Mouse (Mus musculus) forebrain, embryonic 10.5 days (tissue): ENCODE measurements at regions not wholly inside any gene's neighbourhood (a gene's known extent, or its start where the extent isn't known, plus 50 kb on each side); places are given as distances from the start of the nearest gene placed in this dataset.

Experiments used
- DNase-seq: peaks from one replicate; pipeline ENCODE4 v3.0.0-alpha.2; 2017; ENCODE audit warnings: low spot score; ENCODE audit errors: extremely low spot score
- H3K27ac ChIP-seq: fragments of 300-500 bp; sonication (generic); 2 replicates; pipeline ENCODE4 v1.5.1; 2016; ENCODE audit warnings: mild to moderate bottlenecking
- H3K27me3 ChIP-seq: fragments of 300-500 bp; sonication (generic); 2 replicates; pipeline ENCODE4 v1.6.1; 2016; ENCODE audit warnings: mild to moderate bottlenecking; ENCODE audit not compliant: poor library complexity, severe bottlenecking
- H3K36me3 ChIP-seq: fragments of 300-500 bp; sonication (generic); replicated peaks from 2 replicates; pipeline ENCODE4 v1.6.1; 2016; ENCODE audit warnings: mild to moderate bottlenecking, moderate library complexity
- H3K4me1 ChIP-seq: fragments of 300-500 bp; sonication (generic); 2 replicates; pipeline ENCODE4 v1.6.1; 2016
- H3K4me3 ChIP-seq: fragments of 300-500 bp; sonication (generic); 2 replicates; pipeline ENCODE4 v1.5.1; 2016; ENCODE audit warnings: mild to moderate bottlenecking, moderate library complexity
- H3K9me3 ChIP-seq: fragments of 300-500 bp; sonication (generic); 2 replicates; pipeline ENCODE4 v1.6.1; 2016; ENCODE audit warnings: mild to moderate bottlenecking, moderate library complexity
- WGBS: fragments of 180-500 bp; shearing (Covaris S2); methylation state at CpG from one replicate; pipeline ENCODE4 v1.1.7; 2016; 5-methylcytosine and 5-hydroxymethylcytosine counted together

DNA sequence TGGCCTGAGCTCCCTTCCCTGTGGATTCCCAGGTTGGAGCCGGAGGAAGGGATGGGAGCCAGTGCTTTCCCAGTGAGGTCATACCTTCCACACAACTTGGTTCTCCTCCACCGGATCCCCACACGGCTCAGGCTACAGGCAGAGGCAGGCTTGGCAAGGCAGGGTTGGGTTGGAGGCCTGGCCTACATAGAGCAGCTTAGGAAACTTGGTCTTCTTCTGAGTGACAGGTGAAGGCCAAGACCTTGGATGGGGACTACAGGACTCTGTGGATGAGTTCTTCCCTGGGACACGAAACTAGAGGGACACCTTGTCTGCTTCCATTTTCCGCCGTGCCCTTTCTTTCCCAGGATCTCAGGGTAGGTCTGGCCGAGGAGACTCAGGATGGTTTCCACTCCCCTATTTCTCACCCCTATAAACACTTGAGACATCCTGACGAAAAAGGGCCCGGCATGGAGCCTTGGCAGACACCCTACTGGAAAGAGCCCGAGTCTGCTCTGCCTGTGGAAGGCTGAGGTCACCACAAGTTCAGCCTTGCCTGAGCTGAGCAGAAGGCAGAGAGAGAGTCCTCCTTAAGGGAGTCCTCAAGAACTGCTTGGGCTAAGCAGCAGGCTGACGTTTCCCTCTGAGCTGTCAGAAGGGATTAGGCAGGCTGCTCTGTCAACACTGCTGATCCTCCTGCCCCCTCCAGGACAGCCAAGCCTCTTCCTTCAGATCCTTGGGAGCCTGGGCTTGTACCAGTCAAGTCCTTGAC lies 207.5 kb upstream of the Tle3 start:
- Histone ChIP-seq H3K27me3 (peaks cover 89% of the 10 kb centered on the region), H3K9me3 (no peaks in the 10 kb centered on the region), H3K27ac (0 out of 2 replicates have a peak overlapping the region, but pooled peaks have one; percentile 32), H3K4me1 (peaks cover 35% of the 10 kb centered on the region), H3K36me3 (no peaks in the 10 kb centered on the region), H3K4me3 (no peak overlapping the region)
- DNase-seq, result no peak
- WGBS, result 69% methylated on average over 11 of the region's 11 CpGs

DNA sequence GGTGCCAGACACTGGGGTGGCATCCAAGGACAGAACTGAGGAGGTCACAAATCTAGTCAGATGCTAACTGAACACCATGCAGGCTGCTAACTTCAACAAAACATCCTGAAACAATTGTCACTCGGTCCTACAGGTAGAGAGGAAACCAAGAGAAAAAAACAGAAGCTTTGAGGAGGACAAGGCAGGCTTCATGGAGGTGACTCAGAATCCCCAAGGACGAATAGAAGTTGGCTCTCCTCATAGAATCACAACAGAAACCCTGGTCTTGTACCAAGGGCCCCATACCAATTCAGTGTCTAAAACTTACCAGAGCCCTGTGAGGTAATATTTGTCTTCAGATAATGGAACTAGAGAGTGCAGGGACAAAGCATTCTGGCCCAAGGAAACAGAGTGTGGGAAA lies 206.1 kb upstream of the Tle3 start:
- H3K9me3 ChIP-seq, result no peaks in the 10 kb centered on the region
- H3K4me3 ChIP-seq, result no peak overlapping the region
- peaks cover 35% of the 10 kb centered on the region for H3K4me1 ChIP-seq
- no peak for DNase-seq
- H3K36me3 ChIP-seq, result no peaks in the 10 kb centered on the region
- peaks cover 88% of the 10 kb centered on the region for H3K27me3 ChIP-seq
- WGBS, result 84% methylated on average over 2 of the region's 2 CpGs
- no peak overlapping the region for H3K27ac ChIP-seq

DNA sequence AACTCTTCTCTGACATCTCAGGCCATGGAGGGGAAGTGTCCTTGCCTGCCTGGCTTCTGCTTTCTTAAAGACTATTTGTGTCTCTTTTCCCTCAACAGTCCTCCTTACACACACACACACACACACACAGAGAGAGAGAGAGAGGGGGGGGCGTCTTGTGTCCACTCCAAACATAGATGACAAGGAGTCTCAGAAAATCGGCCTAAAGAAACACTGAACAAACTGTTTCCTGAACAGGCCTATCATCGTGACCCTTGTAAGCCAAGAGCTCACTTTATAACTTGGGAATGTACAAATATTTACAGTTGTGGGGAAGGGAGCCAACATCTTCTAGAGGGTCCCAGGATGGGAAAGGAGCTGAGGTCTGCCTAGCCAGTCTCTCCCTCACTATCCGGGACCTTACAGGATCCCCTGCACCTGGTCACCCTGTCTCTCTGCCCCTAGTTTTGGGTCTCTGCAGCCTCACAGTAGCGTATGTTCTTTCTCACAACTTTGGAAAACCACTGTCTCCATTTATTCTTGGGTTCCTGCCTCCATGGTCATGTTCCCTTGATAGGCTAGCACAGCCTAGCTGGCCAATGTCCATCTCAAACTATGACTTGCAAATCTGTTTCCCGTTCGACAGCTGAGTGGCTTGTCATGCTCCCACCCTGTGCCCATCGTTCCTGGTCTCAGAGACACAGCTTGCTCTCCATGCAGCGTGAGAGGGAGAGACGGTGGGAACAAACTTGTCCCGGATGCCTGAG lies 204.9 kb upstream of the Tle3 start:
- H3K4me1 ChIP-seq, result peaks cover 31% of the 10 kb centered on the region
- no peaks in the 10 kb centered on the region for H3K9me3 ChIP-seq
- H3K4me3 ChIP-seq, result no peak overlapping the region
- no peak overlapping the region for H3K27ac ChIP-seq
- WGBS, result 81% methylated on average over 11 of the region's 11 CpGs
- H3K27me3 ChIP-seq, result peaks cover 79% of the 10 kb centered on the region
- DNase-seq, result no peak
- H3K36me3 ChIP-seq, result no peaks in the 10 kb centered on the region

GRCm38 (mm10) chr9:61168931-61169330 lies 203.2 kb upstream of the Tle3 start:
- Histone ChIP-seq H3K4me1 (peaks cover 17% of the 10 kb centered on the region), H3K4me3 (no peak overlapping the region), H3K36me3 (no peaks in the 10 kb centered on the region), H3K9me3 (no peaks in the 10 kb centered on the region), H3K27ac (no peak overlapping the region), H3K27me3 (peaks cover 77% of the 10 kb centered on the region)
- no peak for DNase-seq
- WGBS, result 89% methylated on average over 7 of the region's 7 CpGs

DNA sequence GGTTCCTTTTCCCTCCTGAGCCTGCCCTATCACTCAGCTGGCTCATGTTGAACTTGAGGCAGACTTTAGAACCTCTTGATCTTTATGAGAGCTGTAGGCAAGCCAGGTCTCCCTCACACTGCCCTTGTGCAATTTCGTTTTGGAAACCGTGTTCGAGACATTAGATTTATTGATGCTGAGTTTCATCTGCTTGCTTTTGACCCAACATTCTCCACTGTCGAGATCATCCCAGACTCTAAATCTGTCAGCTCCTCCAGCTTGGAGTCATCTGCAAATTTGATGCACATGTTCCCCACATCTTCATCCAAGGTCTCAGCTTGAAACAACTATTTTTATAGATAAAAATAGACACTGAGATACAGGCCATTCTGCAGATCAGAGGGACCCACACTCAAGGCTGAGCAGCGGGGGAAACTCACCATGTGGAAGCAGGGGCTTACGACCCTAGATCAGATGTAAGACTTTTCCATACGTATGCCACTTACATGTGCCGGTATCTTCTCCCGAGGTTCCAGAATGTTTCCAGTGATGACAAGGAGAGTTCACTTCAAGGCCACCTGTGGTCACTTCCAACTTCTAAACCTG lies 202.6 kb upstream of the Tle3 start:
- Histone ChIP-seq H3K9me3 (no peaks in the 10 kb centered on the region), H3K27me3 (peaks cover 79% of the 10 kb centered on the region), H3K4me1 (peaks cover 11% of the 10 kb centered on the region), H3K27ac (no peak overlapping the region), H3K36me3 (no peaks in the 10 kb centered on the region), H3K4me3 (no peak overlapping the region)
- 93% methylated on average over 9 of the region's 9 CpGs for WGBS
- no peak for DNase-seq

DNA sequence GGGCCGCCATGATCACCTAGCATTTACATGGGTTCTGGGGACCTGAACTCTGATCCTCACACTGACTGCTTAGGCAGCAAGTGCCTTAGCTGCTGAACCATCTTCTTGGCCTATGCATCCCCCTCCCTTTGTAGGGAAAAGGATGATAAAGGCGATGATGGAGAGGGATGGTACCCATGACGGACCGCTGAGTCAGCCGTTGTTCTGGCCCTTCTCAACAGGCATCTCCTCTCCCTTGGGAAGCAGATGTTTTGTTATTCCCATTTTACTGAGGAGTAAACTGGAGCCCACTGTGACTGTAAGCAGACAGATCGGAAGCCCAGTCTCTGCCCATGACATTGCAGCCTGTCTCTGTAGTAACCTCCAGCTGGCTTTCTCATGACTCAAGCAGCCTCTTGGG lies 201.2 kb upstream of the Tle3 start:
- H3K27me3 ChIP-seq, result peaks cover 67% of the 10 kb centered on the region
- peaks cover 3% of the 10 kb centered on the region; the same call in 1 of the 2 replicates for H3K4me1 ChIP-seq
- no peaks in the 10 kb centered on the region for H3K36me3 ChIP-seq
- H3K4me3 ChIP-seq, result no peak overlapping the region
- H3K27ac ChIP-seq, result no peak overlapping the region
- no peaks in the 10 kb centered on the region for H3K9me3 ChIP-seq
- WGBS, result 91% methylated on average over 6 of the region's 6 CpGs
- no peak for DNase-seq

GRCm38 (mm10) chr9:61172421-61172820 lies 199.7 kb upstream of the Tle3 start:
- Histone ChIP-seq H3K4me1 (peaks cover 9% of the 10 kb centered on the region), H3K36me3 (no peaks in the 10 kb centered on the region), H3K9me3 (no peaks in the 10 kb centered on the region), H3K4me3 (no peak overlapping the region), H3K27me3 (peaks cover 63% of the 10 kb centered on the region), H3K27ac (no peak overlapping the region)
- no peak for DNase-seq

DNA sequence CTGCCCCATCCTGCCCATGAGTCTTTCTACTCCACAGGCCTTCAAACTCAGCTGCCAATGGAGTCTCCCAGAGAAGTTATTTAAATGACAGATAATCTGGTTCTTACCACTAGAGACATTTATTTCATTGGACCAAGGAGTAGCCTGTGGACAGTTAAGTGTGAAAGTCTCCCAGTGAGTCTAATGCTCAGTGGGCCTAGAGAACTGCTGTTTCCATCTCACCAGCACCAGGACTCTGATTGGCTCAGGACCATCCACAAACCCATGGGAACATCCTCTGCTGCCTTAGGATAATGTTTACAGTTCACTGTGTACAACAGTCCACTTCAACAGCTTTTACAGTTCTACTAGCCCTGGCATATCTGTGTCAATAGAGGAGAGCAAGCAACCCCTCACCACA lies 198.6 kb upstream of the Tle3 start:
- DNase-seq, result no peak
- Histone ChIP-seq H3K4me1 (peaks cover 16% of the 10 kb centered on the region), H3K27me3 (peaks cover 63% of the 10 kb centered on the region), H3K27ac (no peak overlapping the region), H3K9me3 (no peaks in the 10 kb centered on the region), H3K4me3 (no peak overlapping the region), H3K36me3 (no peaks in the 10 kb centered on the region)

DNA sequence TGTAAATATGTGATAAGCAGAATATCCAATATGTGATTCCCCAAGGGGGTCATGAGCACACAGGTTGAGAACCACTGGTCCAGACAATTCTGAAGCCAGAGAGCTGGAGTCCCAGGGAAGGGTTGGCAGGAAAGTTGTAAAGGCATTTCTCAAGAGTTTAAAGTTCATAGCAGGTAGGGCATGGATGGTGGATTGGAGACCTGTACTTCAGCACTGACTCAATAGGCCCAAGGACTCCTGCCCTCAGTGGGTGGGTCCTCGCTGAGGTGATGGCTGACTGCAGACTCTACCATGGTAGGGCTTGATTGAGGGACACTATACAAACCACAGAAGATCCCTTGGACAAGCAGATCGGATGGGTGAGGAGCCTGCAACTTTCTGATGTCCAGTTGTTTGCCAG lies 196.8 kb upstream of the Tle3 start:
- no peak overlapping the region for H3K27ac ChIP-seq
- H3K27me3 ChIP-seq, result peaks cover 59% of the 10 kb centered on the region
- no peak overlapping the region for H3K4me3 ChIP-seq
- H3K36me3 ChIP-seq, result no peaks in the 10 kb centered on the region
- H3K4me1 ChIP-seq, result peaks cover 16% of the 10 kb centered on the region
- DNase-seq, result no peak
- H3K9me3 ChIP-seq, result no peaks in the 10 kb centered on the region
- 90% methylated on average over 2 of the region's 2 CpGs for WGBS

GRCm38 (mm10) chr9:61176856-61177255 lies 195.3 kb upstream of the Tle3 start:
- Histone ChIP-seq H3K4me3 (no peak overlapping the region), H3K9me3 (no peaks in the 10 kb centered on the region), H3K27ac (no peak overlapping the region), H3K36me3 (no peaks in the 10 kb centered on the region), H3K4me1 (peaks cover 16% of the 10 kb centered on the region), H3K27me3 (peaks cover 49% of the 10 kb centered on the region)
- WGBS, result 92% methylated on average over 3 of the region's 3 CpGs
- no peak for DNase-seq

DNA sequence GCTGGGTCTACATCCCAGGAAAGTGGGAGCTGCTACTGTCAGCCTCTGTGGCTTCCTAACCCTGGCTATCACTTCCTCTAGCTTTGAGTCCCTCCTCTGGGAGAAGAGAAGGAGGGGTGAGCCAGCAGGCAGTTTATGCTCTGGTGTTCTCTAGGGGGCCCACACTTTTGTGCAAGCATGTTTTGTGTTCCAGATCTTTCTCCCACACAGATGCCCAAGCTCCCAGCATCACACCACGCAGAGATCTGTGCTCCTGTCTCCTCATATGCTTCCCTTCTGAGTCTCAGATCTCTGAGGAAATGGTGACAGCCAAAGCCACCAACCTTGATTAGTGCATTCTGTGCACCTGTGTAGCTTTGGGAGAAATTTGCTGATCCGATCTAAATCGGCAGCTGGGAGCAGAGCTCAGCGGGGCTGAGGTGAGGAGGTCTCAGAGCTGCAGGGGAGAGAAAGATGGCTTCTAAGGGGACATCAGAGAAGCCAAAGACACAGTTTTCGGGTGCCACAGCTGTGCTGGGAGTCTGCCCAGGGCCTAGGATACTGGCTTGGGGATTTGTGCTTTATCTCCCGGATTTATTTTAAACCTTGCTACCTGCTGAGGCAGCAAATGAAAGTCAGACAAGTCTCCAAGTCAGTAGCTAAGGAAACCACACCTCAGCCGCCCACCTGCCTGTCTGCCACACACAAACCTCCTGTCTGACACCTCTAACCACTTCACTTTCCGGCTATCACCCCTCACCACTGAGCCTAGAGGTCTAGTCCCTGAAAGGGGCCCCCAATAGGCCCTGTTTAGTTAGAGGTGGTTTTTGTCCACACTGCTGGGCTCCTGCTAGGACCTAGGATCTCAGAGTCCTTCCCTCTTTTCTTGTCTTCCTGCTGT lies 185.4 kb upstream of the Tle3 start:
- Histone ChIP-seq H3K9me3 (peaks cover 8% of the 10 kb centered on the region; the same call in 1 of the 2 replicates), H3K36me3 (no peaks in the 10 kb centered on the region), H3K27me3 (peaks cover 26% of the 10 kb centered on the region), H3K4me3 (no peak overlapping the region), H3K4me1 (peaks cover 8% of the 10 kb centered on the region), H3K27ac (no peak overlapping the region)
- WGBS, result 67% methylated on average over 8 of the region's 8 CpGs
- no peak for DNase-seq

DNA sequence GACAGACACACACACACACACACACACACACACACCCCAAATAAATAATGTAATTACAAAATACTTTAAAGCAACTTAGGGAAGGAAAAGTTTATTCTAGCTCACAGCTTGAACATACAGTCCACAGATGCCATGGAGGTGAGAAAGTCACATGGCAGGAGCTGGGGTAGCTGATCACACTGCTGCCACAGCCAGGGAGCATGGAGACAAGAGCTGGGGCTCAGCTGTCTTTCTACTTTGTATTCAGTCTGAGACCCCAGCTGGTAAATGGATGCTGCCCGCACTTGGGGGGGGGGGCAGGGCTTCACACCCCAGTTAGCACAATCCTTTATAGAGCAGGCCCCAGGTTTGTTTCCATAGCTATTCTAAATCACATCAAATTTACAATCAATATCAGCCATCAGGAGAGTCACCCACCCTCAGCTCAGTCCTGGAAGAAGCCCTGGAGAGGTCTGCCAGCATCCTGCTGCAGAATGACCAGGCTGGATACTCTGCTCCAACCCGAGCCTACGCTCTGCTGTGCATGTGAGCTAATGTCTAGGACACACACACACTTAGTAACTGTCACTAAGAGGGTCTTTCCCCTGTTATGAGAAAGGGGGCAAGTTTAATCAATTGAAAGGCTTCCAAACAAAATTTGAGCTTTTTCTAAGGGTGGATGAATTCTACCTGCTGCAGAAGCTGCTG lies 184.3 kb upstream of the Tle3 start:
- Histone ChIP-seq H3K27ac (no peak overlapping the region), H3K36me3 (no peaks in the 10 kb centered on the region), H3K27me3 (peaks cover 26% of the 10 kb centered on the region), H3K9me3 (peaks cover 8% of the 10 kb centered on the region; the same call in 1 of the 2 replicates), H3K4me3 (no peak overlapping the region), H3K4me1 (peaks cover 8% of the 10 kb centered on the region)
- no peak for DNase-seq
- 81% methylated on average over 3 of the region's 3 CpGs for WGBS
